Mouse (Mus musculus) intestine, embryonic 16.5 days (tissue): ENCODE results near the gene Vps8. TPM values are rescaled to one million over a fixed set of nuclear protein-coding genes. Genes with fewer than 3 reads are reported as not detected.

ENCODE experiments used
- ATAC-seq: fragments of 200-750 bp; cut with Nextera tagmentation; 2 replicates; pipeline ENCODE4 v1.8.0; 2017; ENCODE audit warnings: moderate TSS enrichment, moderate library complexity
- H3K27ac ChIP-seq: fragments of 300-500 bp; sonication (generic); 2 replicates; pipeline ENCODE4 v1.5.1; 2014; ENCODE audit warnings: mild to moderate bottlenecking, low read length
- H3K27me3 ChIP-seq: fragments of 300-500 bp; sonication (generic); replicated peaks from 2 replicates; pipeline ENCODE4 v1.6.1; 2014; ENCODE audit warnings: low read length, control low read depth, mixed read lengths; ENCODE audit not compliant: control insufficient read depth, insufficient read depth
- H3K36me3 ChIP-seq: fragments of 300-500 bp; sonication (generic); 2 replicates; pipeline ENCODE4 v1.6.1; 2014; ENCODE audit warnings: low read length, control low read depth; ENCODE audit not compliant: control insufficient read depth, insufficient read depth
- H3K4me1 ChIP-seq: fragments of 300-500 bp; sonication (generic); 2 replicates; pipeline ENCODE4 v1.6.1; 2014; ENCODE audit warnings: low read length, control low read depth, mixed read lengths; ENCODE audit not compliant: control insufficient read depth, insufficient read depth
- H3K4me2 ChIP-seq: fragments of 300-500 bp; sonication (generic); 2 replicates; pipeline ENCODE4 v1.6.1; 2014; ENCODE audit warnings: low read depth, low read length, control low read depth
- H3K4me3 ChIP-seq: fragments of 300-500 bp; sonication (generic); 2 replicates; pipeline ENCODE4 v1.5.1; 2014; ENCODE audit warnings: mild to moderate bottlenecking, low read length
- H3K9ac ChIP-seq: fragments of 300-500 bp; sonication (generic); 2 replicates; pipeline ENCODE4 v1.6.1; 2014; ENCODE audit warnings: low read depth, low read length
- H3K9me3 ChIP-seq: fragments of 300-500 bp; sonication (generic); 2 replicates; pipeline ENCODE4 v1.6.1; 2016; ENCODE audit warnings: low read length, control low read depth; ENCODE audit not compliant: control insufficient read depth
- WGBS: fragments of 180-500 bp; shearing (Covaris S2); extraction: QIAGEN DNeasy Blood & Tissue Kit; methylation state at CpG from one replicate; pipeline ENCODE4 v1.1.7; 2014; 5-methylcytosine and 5-hydroxymethylcytosine counted together
- polyA plus RNA-seq: library from polyadenylated mRNA; unstranded; fragments of >200 nt; fragmentation: Nextera tagmentation; extraction: Ambion mirVana; gene quantifications from 2 replicates; pipeline ENCODE4 v1.2.1, GENCODE M21; 2015

The Vps8 gene
- polyA plus RNA-seq, 1 experiment from 2014 or later, result 16.6 TPM

DNA sequence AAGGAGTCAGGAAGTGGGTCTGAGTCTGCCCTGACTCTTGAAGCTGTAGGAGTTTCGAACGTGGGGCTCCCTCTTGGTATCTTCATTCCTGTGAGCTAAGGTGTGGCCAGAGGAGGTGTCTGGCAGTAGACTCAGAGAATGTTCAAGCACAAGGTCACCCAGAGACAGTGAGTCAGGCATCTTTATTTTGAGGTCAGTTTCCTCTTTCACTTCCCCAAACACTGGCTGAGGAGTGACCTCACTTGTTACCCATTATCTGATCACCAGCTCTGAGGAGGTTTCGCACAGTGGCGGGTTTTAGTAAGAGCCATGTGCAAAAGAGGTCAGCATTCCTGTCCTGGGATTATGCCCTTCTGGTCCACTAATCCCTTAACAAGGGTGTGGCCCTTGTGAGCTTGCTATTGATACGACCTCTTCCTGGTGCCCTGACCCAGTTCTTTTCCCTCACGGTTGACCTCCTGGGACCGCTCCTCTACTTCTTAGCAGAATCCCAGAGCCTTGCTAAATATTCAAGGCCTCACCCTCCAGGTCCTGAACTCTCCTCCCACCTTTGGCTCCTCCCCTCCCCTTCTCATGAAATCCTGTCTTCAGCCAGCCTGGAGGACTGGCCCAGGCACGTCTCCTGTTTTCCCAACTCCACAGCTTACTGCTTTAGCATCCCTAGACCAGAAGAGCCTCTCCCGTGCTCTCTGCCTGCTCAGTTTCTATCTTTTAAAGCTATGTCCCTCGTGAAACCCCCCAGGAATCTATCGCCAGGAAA, 40.6 kb upstream of the Vps8 start:
- H3K4me2 ChIP-seq, result no peak overlapping the region
- no peak overlapping the region for H3K4me3 ChIP-seq
- no peak overlapping the region for H3K9ac ChIP-seq
- no peaks in the 10 kb centered on the region for H3K27me3 ChIP-seq
- H3K36me3 ChIP-seq, result no peaks in the 10 kb centered on the region
- ATAC-seq, result peak; percentile 32
- WGBS, result 43% methylated on average over 11 of the region's 11 CpGs
- H3K9me3 ChIP-seq, result no peaks in the 10 kb centered on the region
- no peak overlapping the region for H3K27ac ChIP-seq
- peaks cover 19% of the 10 kb centered on the region for H3K4me1 ChIP-seq

DNA sequence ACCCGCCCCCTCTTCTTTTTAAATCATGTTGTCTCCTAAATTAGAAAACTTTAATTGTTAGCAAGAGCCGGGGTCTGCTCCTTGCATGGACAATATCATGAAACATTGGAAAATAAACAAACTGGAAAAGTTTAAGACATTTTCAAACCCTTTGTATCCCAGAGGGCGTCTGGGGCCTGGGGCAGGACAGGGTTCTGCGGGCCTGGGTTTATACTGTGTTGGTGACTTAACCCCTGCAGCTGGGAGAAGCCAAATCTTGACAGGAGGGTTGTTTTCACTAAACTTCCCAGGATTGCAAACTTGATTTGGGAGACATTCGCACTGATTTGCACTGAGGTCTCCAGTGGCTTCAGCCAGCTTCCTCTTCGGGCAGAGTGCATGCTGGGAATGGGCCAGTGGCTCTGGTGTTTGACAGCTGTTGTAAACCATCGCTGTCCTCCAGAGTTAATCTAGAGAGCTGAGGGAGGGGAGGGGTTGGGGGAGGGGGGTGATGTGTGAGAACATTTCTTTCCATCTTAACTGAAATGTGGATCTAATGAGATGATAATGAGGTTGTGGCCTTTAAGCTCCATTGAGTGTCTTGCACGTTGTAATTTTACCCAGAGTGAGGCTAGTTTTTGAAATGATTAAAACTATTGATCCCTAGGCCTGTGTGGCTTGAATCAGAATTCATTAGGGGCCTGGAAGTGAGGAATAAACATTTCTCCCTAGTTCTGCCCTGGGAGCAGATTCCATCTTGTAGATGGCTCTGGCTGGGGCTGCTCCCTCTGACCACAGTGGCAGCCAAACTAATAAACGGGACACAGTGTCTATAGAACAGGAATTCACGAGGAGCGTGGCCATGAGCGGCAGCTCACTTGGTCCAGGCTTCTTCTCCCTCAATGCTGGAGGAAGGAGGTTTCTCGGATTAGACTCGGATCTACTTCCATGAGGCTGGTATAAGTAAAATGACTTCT, 36.7 kb upstream of the Vps8 start:
- Histone ChIP-seq H3K27me3 (no peaks in the 10 kb centered on the region), H3K4me3 (no peak overlapping the region), H3K27ac (peak overlapping the region; percentile 58), H3K9ac (no peak overlapping the region), H3K9me3 (no peaks in the 10 kb centered on the region), H3K36me3 (no peaks in the 10 kb centered on the region), H3K4me1 (peaks cover 22% of the 10 kb centered on the region), H3K4me2 (no peak overlapping the region)
- ATAC-seq, result no peak
- WGBS, result 43% methylated on average over 14 of the region's 14 CpGs

DNA sequence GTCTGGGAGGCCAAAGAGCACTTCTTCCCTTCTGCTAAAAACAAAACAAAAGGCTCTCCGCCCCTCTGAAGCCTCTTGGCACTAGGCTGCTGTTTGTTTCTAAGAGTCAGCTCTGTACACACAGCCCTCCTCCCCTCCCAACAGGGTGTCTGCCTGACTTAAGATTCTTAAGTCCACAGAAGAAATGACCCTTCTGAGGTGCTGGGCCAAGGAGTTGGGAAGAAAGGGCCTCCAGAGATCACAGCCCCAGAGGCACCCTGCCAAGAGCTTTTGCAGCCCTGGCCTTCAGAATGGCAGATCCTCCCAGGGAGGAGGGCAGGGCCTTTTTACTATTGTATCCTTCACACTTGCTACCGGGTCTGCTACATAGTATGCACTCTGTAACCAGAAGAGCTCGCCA, 33.6 kb upstream of the Vps8 start:
- Histone ChIP-seq H3K27ac (no peak overlapping the region), H3K4me3 (no peak overlapping the region), H3K27me3 (no peaks in the 10 kb centered on the region), H3K4me2 (no peak overlapping the region), H3K9ac (no peak overlapping the region), H3K4me1 (peaks cover 28% of the 10 kb centered on the region), H3K36me3 (no peaks in the 10 kb centered on the region), H3K9me3 (no peaks in the 10 kb centered on the region)
- WGBS, result 45% methylated on average over 3 of the region's 3 CpGs
- no peak for ATAC-seq

DNA sequence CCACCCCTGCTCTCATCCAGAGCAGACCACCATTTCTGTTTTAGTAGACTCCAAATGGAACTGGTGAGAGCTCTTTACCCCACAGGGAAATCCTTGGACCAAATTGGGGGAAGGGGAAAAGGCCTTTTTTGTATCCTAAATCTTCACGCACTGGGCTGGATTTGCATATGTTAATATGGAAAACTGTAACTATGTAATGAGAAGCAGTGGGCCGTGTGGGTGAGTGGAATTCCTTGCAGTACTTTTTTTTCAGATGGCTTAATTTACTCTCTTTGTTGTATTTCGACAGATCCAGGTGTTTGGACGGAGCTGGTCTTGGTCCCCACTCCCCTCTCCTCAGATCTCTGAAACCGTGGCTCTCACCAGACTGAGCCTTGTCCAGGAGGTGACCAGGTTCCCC, 32.2 kb upstream of the Vps8 start:
- Histone ChIP-seq H3K4me2 (no peak overlapping the region), H3K27me3 (no peaks in the 10 kb centered on the region), H3K4me3 (no peak overlapping the region), H3K36me3 (no peaks in the 10 kb centered on the region), H3K9ac (no peak overlapping the region), H3K4me1 (peaks cover 24% of the 10 kb centered on the region), H3K9me3 (no peaks in the 10 kb centered on the region), H3K27ac (no peak overlapping the region)
- WGBS, result 68% methylated on average over 5 of the region's 5 CpGs
- no peak for ATAC-seq

DNA sequence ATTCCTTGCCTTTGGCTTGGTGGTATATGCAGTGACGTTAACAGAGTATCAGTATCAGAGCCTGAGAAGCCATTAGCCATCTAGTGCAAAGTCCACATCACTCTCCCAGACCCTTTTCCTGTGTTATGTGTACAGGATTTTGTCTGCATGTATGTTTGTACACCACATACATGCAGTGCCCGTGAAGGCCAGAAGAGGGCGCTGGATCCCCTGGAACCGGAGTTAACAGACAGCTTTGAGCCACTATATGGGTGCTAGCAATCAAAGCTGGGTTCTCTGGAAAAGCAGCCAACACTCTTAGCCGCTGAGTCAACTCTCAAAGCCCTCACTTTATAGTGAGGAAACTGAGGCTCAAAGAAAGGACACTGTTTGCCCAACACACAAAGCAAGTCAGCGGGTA, 30.8 kb upstream of the Vps8 start:
- no peak overlapping the region for H3K4me3 ChIP-seq

DNA sequence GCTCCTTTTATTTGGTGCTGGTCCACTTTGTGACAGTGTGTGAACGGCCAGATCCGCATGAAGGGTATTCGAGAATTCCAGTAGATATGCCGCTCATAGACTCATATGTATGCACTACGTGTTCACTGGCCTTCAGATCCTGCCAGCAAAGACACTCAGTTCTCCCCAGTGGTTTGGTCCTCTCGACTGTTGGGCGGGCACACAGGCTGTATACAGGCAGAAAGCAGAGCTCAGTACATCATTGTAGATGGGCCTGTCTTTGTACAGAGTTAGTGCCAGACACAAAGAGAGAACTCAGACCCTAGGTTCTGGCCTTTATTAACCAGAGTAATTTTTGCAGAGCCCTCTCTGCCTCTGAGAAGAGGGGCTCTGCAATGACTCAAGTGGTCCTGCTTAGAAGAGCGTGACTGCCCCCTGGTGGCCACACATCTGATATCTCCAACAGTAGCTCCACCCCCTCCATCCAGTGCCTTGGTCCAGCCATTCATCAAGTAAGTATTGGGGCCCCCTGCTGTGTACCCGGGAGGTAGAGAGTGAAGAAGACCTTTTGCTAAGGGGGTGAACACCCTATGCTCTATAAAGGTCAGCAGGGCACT, 30.3 kb upstream of the Vps8 start:
- Histone ChIP-seq H3K4me3 (no peak overlapping the region), H3K36me3 (no peaks in the 10 kb centered on the region), H3K4me2 (no peak overlapping the region), H3K4me1 (peaks cover 14% of the 10 kb centered on the region), H3K9me3 (no peaks in the 10 kb centered on the region), H3K9ac (no peak overlapping the region), H3K27ac (peak overlapping the region; percentile 65), H3K27me3 (no peaks in the 10 kb centered on the region)
- peak; percentile 84 for ATAC-seq
- WGBS, result 48% methylated on average over 9 of the region's 9 CpGs

More for the DNA sequence above, 30.8 kb upstream of the Vps8 start:
- Histone ChIP-seq H3K27me3 (no peaks in the 10 kb centered on the region), H3K4me2 (no peak overlapping the region), H3K27ac (peak overlapping the region; percentile 65), H3K9ac (no peak overlapping the region), H3K9me3 (no peaks in the 10 kb centered on the region), H3K36me3 (no peaks in the 10 kb centered on the region), H3K4me1 (peaks cover 14% of the 10 kb centered on the region)
- 68% methylated on average over 6 of the region's 6 CpGs for WGBS
- no peak for ATAC-seq

DNA sequence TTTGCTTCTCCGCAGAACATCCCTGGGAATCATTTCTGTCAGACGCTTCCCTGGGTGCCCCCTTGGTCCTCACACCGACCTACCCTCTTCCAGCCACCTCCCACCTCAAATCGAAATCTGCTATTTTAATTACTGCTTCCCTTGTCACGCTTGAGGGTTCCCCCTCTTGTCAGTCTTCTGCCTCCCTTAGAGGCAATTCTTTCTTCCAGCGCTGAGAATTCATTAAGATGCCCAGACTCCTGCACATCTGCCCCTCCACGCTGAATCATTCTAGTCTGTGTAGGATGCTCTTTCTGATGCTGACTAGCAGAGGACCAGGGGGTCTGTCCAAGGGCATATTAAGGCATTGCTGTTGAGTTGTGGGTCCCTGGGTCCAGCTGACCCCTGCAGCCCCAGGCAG, 27.4 kb upstream of the Vps8 start:
- H3K36me3 ChIP-seq, result no peaks in the 10 kb centered on the region
- H3K4me2 ChIP-seq, result no peak overlapping the region
- no peak overlapping the region for H3K9ac ChIP-seq
- no peak overlapping the region for H3K27ac ChIP-seq
- no peak for ATAC-seq
- H3K27me3 ChIP-seq, result no peaks in the 10 kb centered on the region
- H3K4me3 ChIP-seq, result no peak overlapping the region
- peaks cover 19% of the 10 kb centered on the region; the same call in 1 of the 2 replicates for H3K4me1 ChIP-seq
- no peaks in the 10 kb centered on the region for H3K9me3 ChIP-seq
- 66% methylated on average over 7 of the region's 7 CpGs for WGBS

DNA sequence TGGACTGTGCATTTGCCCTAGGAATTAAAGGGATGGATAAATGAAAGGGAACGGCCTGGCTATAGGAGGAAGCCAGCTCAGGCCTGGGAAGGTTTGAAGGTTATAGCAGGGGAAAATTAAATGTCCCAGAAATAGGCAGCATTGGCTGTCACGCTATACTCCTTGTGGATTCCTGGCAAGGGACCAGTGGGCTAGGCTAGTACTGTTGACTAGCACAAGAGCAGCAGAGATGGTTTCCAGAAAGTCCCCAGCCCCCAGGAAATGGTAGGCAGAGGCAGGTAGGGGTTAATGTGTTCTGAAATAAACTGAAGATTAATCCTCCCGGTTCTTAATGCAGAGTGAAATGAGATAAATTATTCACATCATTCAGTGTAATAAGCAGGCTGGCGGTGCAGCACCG, 25.2 kb upstream of the Vps8 start:
- Histone ChIP-seq H3K36me3 (no peaks in the 10 kb centered on the region), H3K9me3 (no peaks in the 10 kb centered on the region), H3K4me2 (no peak overlapping the region), H3K27me3 (no peaks in the 10 kb centered on the region), H3K27ac (no peak overlapping the region), H3K4me3 (no peak overlapping the region), H3K4me1 (peaks cover 10% of the 10 kb centered on the region; the same call in 1 of the 2 replicates), H3K9ac (no peak overlapping the region)
- 53% methylated on average over 5 of the region's 5 CpGs for WGBS
- no peak for ATAC-seq
